Mouse (Mus musculus) ES-E14 (cell line): ENCODE data around the gene Dpysl5.

Source experiments
- CHD2 ChIP-seq: IDR thresholded peaks from 2 replicates; pipeline ENCODE4 v1.6.1; 2014; ENCODE audit warnings: mild to moderate bottlenecking, low read depth, low read length, inconsistent platforms
- HCFC1 ChIP-seq: IDR thresholded peaks from 2 replicates; pipeline ENCODE4 v1.6.1; 2012; ENCODE audit warnings: low read length, inconsistent platforms, borderline replicate concordance; ENCODE audit not compliant: insufficient read depth
- MAFK ChIP-seq: IDR thresholded peaks from 2 replicates; pipeline ENCODE4 v1.6.1; 2014; ENCODE audit warnings: mild to moderate bottlenecking, low read depth, low read length, inconsistent platforms; ENCODE audit not compliant: insufficient read depth
- ZC3H11A ChIP-seq: IDR thresholded peaks from 2 replicates; pipeline ENCODE4 v1.6.1; 2012; ENCODE audit warnings: low read depth, mild to moderate bottlenecking, inconsistent platforms, low read length, borderline replicate concordance
- ZNF384 ChIP-seq: IDR thresholded peaks from 2 replicates; pipeline ENCODE4 v1.6.1; 2012; ENCODE audit warnings: low read depth, low read length, inconsistent platforms

DNA sequence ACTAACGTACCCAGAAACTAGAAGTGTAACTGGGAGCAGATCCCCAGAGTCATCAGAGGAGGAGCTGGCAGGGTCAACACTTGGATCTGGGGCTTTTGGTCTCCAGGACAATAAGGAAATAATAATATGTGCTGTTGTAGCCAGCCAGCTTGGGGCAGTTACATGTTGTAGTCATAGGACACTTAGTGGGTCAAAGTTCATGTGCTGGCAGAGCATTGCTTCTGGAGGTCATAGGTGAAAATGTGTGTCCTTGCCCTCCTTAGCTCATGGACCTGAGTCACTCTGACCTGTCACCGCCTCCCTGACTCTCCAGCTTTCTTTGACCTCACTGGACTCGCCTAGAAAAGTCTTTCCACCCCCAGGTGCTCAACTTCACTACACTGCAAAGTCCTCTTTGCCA, 122.1 kb downstream of the Dpysl5 start:
- no peak for TF ChIP-seq HCFC1
- no peak for TF ChIP-seq MAFK
- no peak for TF ChIP-seq ZNF384
- TF ChIP-seq ZC3H11A = no peak
- no peak for TF ChIP-seq CHD2
